Mouse (Mus musculus) kidney, postnatal 14 days (tissue): ENCODE results near the gene Ywhah.

Source experiments
- DNase-seq: peaks from one replicate; pipeline ENCODE4 v3.0.0; 2022; ENCODE audit warnings: mixed read lengths

The Ywhah gene

DNA sequence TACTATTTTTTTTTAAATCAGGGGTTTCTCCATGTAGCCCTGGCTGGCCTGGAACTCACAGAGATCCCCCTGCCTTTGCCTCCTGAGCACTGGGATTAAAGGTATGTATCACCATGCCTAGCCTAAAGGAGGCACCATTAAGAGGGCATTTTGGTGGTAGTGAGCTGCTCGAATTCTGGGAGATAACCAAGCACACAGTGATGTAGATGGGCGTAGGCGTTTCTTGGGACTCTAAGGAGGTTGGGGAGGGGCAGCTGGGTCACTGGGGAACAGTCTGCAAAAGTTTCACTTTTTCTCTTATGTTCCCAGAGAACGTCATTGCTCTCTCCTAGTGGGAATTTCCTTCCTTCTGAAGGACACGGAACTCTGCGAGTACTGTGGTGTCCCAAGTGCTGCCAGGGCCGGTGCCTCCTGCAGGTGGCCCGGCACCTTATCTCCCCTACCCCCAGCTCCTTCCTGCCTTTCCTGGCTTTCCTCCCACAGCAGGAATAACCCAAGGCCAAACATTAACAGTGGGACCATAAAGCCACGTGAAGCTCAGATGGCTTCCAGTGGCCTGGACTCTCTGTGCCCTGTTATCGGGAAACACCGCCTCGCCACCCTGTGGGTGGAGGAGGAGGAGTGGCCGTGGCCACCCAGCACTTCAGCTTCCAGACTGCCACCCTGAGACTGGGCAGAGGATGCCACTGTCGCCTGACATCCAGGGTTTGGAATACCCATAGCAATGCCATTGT lies 34.4 kb downstream of the Ywhah start:
- DNase-seq: peak; percentile 70

DNA sequence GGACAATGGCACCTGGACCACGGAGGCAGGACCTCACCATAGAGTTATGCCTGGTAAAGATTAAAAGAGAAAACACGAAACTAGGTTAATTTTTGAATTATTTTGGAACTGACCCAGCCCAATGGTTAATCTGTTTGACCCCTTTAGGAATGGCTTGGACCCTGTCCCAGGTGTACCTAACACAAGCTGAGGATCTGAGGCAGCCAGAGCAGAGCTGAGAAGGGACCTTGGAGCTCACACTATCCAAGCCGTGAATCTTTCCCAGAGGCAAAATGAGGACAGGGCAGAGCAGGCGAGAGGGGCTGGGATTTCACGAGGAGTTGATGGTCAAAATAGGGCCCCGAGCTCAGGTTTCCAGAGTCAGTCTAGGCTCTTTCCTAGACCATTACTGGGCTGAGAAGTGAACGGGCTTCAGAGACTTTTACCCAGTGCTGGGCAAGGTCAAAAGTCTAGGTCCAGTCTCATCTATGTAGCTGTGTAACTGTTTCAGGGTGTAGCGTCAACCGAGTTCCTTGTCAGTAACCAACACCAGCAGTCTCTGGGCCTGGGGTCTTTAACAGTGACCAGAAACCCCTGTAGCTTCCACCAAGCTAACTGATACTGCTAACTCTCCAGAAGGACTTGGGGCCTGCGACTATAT lies 37.6 kb downstream of the Ywhah start:
- peak; percentile 84 for DNase-seq

DNA sequence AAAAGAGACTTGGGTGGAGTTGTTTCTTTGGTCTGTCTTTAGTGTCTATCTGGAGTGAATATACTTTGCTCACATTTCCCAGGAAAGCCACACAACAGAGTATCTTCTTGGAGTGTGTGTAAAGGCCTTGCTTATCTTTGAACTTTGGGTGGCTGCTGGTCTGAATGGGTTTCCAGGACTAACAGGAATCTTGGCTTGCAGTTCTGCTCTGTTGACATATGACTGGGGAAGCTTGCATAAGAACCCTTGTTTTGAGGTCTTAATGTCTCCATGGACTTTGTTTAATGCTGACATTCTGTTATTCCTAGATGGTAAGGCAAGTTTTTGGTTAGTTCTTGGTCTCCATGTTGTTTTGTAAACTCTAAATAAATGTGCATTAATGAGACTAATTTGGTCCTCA lies 51.5 kb downstream of the Ywhah start:
- DNase-seq: no peak

DNA sequence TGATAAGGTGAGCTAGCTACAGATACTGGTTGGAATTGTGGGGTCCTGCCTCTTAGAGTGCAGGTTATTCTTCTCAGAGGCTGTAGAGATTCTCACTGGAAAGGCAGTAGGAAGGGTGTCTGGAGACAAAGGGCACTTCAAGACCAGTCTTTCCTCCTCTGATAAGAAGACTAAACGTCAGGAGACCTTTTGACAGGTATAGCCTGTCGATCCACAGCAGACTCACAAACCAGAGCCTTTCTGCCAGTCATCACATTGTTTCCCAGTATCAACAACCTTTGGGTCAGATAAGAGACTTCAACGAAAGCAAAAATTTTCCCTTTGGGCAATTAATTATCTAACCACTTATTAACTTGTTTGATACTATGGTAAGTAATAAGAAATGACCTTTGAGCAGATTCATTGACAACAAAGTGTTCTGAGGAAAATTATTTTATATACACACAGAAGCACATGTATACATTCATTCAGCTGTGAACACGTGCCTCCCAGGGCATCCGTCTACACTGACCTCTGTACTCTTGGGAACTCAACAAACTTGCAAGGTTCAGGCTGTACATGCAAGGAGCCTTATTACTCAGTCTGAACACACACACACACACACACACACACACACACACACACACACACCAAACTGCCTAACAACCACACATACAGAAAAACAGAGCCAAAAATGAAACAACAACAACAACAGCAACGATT lies 58.0 kb downstream of the Ywhah start:
- DNase-seq: no peak
